Mouse (Mus musculus): ENCODE measurements around the gene Fpgs.

Gene Fpgs

GRCm38 (mm10) chr2:32671147-32671546 is 32.8 kb downstream of the Fpgs start:
- WGBS = 85% methylated on average over 9 of the region's 9 CpGs

- 92% methylated on average over 3 of the region's 3 CpGs for WGBS
These were observed 34.1 kb downstream of the Fpgs start for GRCm38 (mm10) chr2:32669876-32670275.

DNA sequence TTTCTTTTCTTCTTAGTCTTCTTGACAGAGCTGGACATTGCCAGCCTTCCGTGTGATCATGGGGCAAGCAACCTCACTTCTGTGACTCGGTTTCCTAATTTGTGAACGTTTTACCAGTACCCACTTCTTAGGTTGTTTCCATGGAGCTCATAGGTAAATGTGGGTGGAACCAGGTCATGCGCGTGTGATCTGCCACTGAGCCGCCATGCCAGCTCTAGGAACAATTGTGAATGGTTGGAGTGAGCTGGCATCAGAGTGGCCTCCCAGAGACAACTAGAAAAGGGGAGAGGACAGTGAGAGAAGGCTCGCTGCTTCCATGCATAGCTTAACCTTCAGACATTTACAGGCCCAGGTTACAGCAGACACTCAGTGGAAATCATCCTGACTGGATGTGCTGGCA is 35.8 kb downstream of the Fpgs start:
- WGBS = 61% methylated on average over 7 of the region's 7 CpGs

DNA sequence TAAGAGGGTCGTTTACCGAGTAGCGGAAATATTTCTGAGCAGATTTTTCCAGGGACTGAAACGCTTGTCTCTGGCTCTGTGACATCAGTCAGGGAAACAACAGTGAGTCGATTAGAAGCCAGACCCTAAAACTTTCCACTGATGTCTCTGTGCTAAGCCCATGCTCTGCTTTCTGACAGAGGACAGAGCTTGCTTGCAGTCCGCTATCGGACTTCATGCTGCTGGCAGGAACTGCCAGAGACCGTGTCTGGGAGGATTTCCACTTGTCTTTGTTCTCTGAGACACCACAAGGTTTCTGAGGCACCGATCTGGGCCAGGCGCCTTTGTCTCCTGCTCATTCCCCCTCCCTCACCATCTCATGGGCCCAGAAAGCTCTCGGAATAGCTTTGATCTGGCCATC is 36.2 kb downstream of the Fpgs start:
- 48% methylated on average over 11 of the region's 11 CpGs for WGBS

DNA sequence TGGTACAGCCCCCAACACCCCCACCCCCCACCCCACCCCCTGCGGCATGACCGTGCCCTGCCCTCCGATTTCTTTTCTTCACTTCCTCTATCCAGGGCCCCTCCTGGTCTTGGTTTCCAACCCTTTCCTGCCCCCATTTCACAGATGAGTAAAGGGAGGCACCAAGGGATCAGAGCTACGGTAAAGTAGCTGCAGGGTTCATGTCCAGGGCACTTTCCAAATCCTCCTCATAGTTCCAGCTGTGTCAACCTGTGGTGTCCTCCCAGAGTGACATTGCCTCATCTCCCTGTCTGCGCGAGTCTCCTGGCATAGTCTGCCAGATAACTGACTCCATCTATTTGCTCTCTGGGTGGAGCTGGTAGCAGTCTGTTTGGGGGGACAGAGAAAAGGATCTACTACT is 38.1 kb downstream of the Fpgs start:
- WGBS = 90% methylated on average over 6 of the region's 6 CpGs

DNA sequence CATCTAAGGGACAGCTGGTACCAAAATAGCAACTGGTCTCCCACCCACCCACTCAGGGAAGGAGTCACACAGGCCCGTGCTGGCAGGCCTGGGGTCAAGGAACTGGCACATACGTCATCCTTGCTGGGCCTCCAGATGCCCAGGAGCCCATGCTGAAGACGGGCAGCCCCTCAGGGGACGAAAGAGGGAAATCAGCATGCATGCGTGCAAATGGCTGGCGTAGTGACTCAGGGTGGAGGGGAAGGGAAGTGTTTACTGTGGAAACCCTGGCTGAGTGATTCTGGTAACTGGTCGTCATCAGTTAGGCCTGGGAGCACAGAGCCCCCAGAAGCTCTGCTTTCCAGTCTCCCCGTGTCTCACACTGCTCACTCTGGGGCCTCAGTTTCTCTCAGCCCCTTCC is 38.6 kb downstream of the Fpgs start:
- WGBS = 80% methylated on average over 8 of the region's 8 CpGs

DNA sequence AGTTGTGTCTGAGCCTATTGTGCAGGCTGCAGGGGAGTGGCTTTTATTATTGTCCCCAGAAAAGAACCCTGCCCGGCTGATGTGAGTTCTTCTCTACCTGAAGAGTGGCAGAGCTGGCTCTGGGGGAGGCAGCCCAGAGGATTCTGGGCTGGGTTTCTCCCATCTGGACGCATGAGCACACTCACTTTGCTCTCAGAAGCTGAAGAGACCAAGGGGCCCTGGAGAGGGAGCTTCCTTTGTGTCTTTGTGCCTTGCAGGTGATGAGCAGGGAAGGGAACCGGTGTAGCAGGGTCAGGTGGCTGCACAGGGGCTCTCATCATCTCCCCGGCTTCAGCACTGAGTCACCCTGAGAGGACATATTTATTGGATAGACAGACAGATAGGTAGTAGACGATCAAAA is 41.7 kb downstream of the Fpgs start:
- 69% methylated on average over 5 of the region's 5 CpGs for WGBS

- WGBS = 67% methylated on average over 7 of the region's 7 CpGs
These were observed 42.3 kb downstream of the Fpgs start for GRCm38 (mm10) chr2:32661509-32662107.

DNA sequence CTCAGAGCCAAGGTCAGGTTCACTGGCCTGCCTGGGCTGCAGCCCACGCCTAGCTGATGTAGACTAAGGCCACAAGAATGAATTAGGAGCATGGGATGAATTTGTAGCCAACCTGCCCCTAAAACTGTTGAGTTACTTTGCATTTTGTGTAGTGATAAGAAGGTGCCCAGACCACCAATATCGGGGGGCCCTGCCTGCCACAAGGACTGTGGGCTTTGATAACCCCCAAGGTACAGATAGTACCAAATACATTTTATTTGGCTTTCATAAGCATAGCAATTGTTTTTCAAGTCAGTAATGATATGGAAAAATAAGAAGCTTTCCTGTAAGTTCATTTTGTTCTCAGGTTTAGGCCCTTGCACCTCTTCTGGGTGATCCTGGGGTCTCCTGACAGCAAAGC is 45.1 kb downstream of the Fpgs start:
- 93% methylated on average over 2 of the region's 2 CpGs for WGBS

GRCm38 (mm10) chr2:32655826-32656225 is 48.1 kb downstream of the Fpgs start:
- WGBS = 76% methylated on average over 12 of the region's 12 CpGs

- WGBS = 81% methylated on average over 3 of the region's 3 CpGs
These were observed 48.6 kb downstream of the Fpgs start for GRCm38 (mm10) chr2:32655394-32655744.

GRCm38 (mm10) chr2:32654743-32655393 is 49.1 kb downstream of the Fpgs start:
- WGBS = 77% methylated on average over 14 of the region's 14 CpGs

DNA sequence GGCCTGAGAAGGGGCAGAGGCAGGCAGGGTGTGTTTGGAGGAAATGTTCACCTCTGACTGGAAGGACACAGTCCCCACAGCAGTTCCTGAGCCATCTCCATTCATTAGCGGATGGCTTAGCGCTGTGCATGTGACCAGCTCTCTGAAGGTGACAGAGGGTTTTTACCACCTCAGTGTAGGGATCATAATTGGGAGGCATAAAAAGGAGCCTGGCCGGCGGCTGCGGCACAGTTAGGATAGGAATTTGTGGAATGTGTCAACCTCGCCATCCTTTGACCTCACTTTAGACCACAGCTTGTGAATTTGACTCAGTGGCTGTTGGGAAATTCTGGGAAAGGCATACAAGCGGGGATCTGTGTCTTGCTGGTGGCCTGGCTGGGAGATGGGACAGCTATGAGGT is 50.2 kb downstream of the Fpgs start:
- WGBS = 68% methylated on average over 7 of the region's 7 CpGs

DNA sequence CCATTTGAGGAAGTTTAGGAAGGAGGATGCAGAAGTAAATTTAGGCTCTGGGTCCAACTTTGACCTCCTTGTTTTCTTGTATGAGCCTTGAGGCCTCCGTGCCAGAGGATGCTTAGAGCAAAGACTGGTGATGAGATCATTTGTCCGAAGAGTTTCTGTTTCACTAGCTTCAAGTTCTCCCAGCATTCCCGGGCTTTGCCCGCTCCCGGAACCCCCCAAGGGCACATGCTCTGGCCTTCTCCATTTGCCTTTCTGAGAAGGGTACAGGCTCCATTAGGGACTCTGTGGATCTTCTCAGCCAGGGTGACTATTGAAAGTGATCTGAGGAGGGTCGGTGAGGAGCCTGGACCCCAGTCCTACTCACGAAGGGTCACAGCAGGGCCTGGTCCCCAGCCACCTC is 56.6 kb downstream of the Fpgs start:
- 73% methylated on average over 7 of the region's 7 CpGs for WGBS

- WGBS = 64% methylated on average over 31 of the region's 31 CpGs
These were observed 57.4 kb downstream of the Fpgs start, which contains the start of gene Eng for GRCm38 (mm10) chr2:32646379-32647056. Gene Eng, plus strand, starts transcription at chr2:32646595.

- WGBS = 71% methylated on average over 3 of the region's 3 CpGs
These were observed 58.3 kb downstream of the Fpgs start for GRCm38 (mm10) chr2:32645647-32646046.

DNA sequence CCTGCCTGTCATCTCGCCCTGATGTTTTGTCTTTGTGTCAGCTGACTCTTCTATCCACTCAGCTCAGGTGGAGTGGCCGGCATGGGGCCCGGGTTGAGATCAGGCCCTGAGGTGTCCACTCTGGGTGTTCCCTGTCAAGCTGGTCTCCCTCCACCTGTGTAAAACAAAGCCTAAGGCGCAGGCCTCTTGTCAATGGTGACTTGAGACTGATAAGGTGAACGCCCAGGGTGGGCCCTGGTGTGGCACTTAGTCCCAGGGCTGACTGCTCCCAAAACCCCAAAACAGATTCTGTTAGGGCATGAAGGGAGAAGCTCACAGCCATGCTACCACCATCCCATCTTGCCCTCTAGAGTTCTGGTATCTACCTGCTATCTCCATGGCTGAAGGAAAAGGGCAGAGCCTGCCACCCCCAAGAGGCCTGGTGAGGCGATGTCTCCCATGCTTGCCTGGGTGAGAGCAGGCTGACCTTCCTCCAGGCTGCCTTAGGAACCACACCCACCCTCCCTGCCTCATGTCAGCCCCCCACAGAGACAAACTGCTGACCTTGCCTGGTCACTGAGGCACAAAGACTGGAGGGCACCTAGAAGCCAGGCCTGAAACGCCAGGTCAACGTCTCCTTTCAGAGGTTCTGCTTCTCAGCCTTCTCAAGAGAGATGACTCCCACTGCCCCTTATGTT is 59.0 kb downstream of the Fpgs start:
- WGBS = 89% methylated on average over 8 of the region's 8 CpGs

GRCm38 (mm10) chr2:32644083-32644482 is 59.9 kb downstream of the Fpgs start:
- 90% methylated on average over 9 of the region's 9 CpGs for WGBS

DNA sequence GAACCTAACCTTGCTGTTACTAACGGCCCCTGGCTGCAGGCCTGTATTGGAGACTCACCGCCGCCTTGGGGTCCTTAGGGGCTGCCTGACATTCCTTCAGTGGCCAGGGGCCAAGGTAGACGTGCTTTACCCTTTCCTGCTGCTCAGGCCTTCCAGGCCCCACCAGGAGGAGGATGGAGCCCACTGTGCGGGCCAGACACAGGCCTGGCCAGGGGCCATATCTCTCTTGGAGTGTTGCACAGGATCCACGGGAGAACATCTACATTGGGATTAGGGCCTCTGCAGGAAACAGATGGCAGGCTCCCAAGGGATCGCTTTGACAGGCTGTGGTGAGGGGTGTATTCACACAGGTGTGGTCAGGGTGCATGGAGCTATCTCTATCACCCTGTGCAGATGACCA is 61.1 kb downstream of the Fpgs start:
- 74% methylated on average over 7 of the region's 7 CpGs for WGBS

- WGBS = 84% methylated on average over 5 of the region's 5 CpGs
These were observed 62.1 kb downstream of the Fpgs start for GRCm38 (mm10) chr2:32641810-32642209.

DNA sequence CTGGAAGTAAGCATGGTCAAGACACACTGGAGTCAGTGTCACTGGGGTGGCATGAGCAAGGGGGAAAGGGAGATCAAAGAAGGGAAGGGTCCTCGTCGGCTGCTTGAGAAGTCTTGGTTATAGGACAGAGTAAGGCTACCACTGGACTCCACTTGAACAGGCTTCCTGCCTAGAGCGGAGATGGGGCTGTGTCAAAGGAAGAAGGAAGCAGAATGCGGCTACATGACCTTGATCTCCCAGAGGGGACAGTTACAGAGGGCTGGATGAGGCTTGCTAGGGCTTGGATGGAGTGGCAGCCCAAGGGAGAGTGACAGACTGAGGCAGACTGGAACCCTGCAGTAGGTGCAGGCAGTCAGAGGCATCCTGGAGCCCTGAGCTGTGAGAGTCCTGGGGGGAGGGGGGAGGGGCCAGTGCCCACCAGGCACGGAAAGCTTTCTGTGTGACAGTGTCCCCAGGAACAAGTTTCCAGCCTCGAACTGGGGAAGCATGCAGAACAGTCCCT is 63.3 kb downstream of the Fpgs start:
- 70% methylated on average over 6 of the region's 6 CpGs for WGBS

DNA sequence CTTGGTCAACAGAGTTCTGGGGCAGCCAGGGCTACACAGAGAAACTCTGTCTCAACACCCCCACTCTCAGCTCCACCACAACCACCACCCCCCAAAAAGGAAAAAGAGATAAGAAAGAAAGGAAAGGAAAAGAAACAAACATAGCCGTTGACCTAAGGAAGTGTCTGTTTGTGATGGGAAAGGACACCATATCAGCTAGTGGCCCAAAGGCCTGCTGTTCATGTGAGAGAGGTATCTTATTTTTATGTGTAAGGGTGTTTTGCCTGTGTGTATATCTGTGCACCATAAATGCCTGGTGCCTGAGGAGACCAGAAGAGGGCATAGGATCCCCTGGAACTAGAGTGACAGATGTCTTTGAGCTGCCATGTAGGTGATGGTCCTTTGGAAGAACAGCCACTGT is 64.3 kb downstream of the Fpgs start:
- 84% methylated on average over 1 of the region's 1 CpGs for WGBS

Data from cerebral cortex, adult 2 months (tissue).